Mouse (Mus musculus): Measurements from ENCODE around the gene Bex6. TPM values are rescaled to one million over a fixed set of nuclear protein-coding genes. Genes with fewer than 3 reads are reported as not detected.
A peak's percentile ranks its signal among the peaks of the same experiment; 100 is the strongest.

Bex6 gene
- polyA plus RNA-seq, 1 experiment from 2014 or later, result not detected

DNA sequence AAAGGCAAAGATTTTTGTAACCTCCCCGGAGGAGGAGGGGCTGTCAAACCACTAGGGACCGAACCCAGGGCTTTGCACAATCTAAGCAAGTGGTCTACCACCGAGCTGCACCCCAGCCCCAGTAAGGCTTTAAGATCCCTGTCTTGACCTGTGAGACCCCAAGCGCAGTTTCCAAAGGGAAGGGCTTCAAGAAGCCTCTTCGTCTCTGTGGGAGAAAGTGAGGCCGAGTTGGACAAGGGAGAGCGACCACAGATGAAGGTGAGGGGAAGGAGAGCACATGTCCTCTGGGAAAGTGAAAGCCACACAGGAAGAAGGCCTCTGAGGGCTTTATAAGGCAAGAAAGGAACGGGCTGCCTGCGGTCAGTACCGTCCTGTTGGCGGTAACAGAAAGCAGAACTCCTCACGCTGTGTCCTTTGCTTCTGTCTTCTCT is 10.4 kb downstream of the Bex6 start:
- Histone ChIP-seq H3K4me2 (replicated peaks; ENCODE audit: low read depth, low read length) (no peak overlapping the region), H3K36me3 (ENCODE audit: control insufficient read depth, insufficient read depth, low read length) (no peaks in the 10 kb centered on the region), H3K9me3 (ENCODE audit: control insufficient read depth, low read length) (no peaks in the 10 kb centered on the region), H3K27ac (ENCODE audit: low read depth, low read length) (no peak overlapping the region), H3K4me3 (ENCODE audit: low read depth, low read length) (no peak overlapping the region), H3K27me3 (ENCODE audit: control insufficient read depth, insufficient read depth, low read length) (no peaks in the 10 kb centered on the region), H3K9ac (ENCODE audit: low read depth, low read length) (no peak overlapping the region), H3K4me1 (replicated peaks; ENCODE audit: control insufficient read depth, insufficient read depth, low read length) (no peaks in the 10 kb centered on the region)
- DNase-seq (ENCODE audit: low spot score) (no peak), ATAC-seq (ENCODE audit: low FRiP score) (no peak)
- WGBS, result 61% methylated on average over 12 of the region's 12 CpGs

DNA sequence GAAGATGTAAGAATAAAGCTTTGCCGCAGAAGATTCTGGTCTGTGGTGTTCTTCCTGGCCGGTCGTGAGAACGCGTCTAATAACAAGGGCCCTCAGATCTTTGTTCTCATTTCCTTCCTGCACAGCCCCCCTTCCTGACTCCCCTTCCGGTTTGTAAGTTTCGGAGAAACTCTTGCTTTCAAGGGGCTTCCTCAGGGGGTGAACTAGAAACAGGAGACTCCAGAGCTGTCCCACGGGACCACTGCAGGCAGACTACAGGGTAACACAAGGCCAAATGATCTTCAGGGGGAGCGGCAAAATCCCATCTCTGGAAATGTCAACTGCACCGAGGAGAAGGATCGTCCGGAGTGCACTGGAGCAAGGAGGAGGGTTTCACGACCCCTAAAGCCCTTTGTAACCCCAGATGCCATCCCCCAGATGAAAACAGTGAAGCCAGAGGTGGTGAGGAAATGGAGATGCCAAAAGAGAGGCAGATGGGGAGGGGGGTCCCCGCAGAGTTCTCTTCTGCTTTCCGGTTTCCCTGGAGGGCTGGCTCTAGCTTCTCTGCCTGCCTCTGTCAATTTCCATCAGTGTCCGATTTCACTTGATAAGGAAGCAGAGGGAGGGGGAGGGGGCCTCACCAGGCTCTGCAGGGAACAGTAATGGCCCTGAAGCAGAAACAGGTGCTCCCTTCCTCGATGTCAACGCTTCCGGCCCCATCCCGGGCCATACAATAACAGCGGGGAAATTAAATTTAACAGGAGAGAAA is 20.8 kb downstream of the Bex6 start:
- Histone ChIP-seq H3K9me3 (ENCODE audit: control insufficient read depth, low read length) (no peaks in the 10 kb centered on the region), H3K4me1 (replicated peaks; ENCODE audit: control insufficient read depth, insufficient read depth, low read length) (no peaks in the 10 kb centered on the region; the same call in 1 of the 2 replicates), H3K36me3 (ENCODE audit: control insufficient read depth, insufficient read depth, low read length) (no peaks in the 10 kb centered on the region), H3K9ac (ENCODE audit: low read depth, low read length) (0 out of 2 replicates have a peak overlapping the region, but pooled peaks have one; percentile 15), H3K4me2 (replicated peaks; ENCODE audit: low read depth, low read length) (no peak overlapping the region), H3K27ac (ENCODE audit: low read depth, low read length) (peak overlapping the region; percentile 51), H3K27me3 (ENCODE audit: control insufficient read depth, insufficient read depth, low read length) (no peaks in the 10 kb centered on the region), H3K4me3 (ENCODE audit: low read depth, low read length) (no peak overlapping the region)
- ATAC-seq (ENCODE audit: low FRiP score), result peak; percentile 45; the same call in 1 of the 2 replicates
- 53% methylated on average over 21 of the region's 21 CpGs for WGBS
- peak; percentile 63 for DNase-seq (ENCODE audit: low spot score)

DNA sequence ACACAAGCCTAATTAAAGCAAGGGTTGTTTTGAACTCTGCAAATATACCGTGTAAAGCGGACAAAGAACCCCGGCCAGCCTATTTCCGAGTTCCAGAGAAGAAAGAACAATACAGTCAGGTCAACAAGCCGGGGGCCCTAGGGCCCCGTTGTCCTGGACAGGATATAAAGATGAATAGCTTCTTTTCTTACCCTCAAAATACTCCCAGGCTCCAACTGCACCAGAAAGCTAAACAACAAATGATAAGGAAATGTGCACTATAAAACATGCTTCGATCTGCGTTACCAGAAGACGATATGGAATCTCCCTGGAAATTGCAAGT is 21.3 kb downstream of the Bex6 start:
- 0 out of 2 replicates have a peak overlapping the region, but pooled peaks have one; percentile 13 for H3K27ac ChIP-seq (ENCODE audit: low read depth, low read length)
- WGBS, result 51% methylated on average over 9 of the region's 9 CpGs
- no peak overlapping the region for H3K9ac ChIP-seq (ENCODE audit: low read depth, low read length)
- no peaks in the 10 kb centered on the region for H3K9me3 ChIP-seq (ENCODE audit: control insufficient read depth, low read length)
- H3K4me3 ChIP-seq (ENCODE audit: low read depth, low read length), result no peak overlapping the region
- H3K27me3 ChIP-seq (ENCODE audit: control insufficient read depth, insufficient read depth, low read length), result no peaks in the 10 kb centered on the region
- no peaks in the 10 kb centered on the region; the same call in 1 of the 2 replicates for H3K4me1 ChIP-seq (replicated peaks; ENCODE audit: control insufficient read depth, insufficient read depth, low read length)
- DNase-seq (ENCODE audit: low spot score) (no peak), ATAC-seq (ENCODE audit: low FRiP score) (no peak)
- no peaks in the 10 kb centered on the region for H3K36me3 ChIP-seq (ENCODE audit: control insufficient read depth, insufficient read depth, low read length)
- H3K4me2 ChIP-seq (replicated peaks; ENCODE audit: low read depth, low read length), result no peak overlapping the region

DNA sequence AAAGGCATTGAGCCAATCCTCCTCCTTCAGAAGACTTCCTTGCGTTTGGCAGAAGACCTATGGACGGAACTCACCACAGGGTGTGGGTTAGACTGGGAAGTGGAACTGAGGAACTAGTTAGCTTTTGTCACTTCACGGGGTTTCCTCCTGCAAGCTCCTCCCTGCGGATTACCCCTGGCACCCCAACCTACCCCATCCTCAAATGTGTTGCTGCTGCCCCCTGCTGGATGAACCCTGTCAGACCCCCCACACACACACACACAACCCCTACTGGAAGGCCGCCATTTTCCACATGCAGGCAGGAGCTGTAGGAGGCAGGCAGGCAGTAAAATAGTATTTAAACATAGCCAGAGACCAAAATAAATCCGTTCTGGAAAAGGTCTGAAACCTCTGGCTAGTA is 23.1 kb downstream of the Bex6 start:
- H3K27me3 ChIP-seq (ENCODE audit: control insufficient read depth, insufficient read depth, low read length), result no peaks in the 10 kb centered on the region
- H3K9ac ChIP-seq (ENCODE audit: low read depth, low read length), result no peak overlapping the region
- DNase-seq (ENCODE audit: low spot score) (no peak), ATAC-seq (ENCODE audit: low FRiP score) (no peak)
- 83% methylated on average over 6 of the region's 6 CpGs for WGBS
- no peak overlapping the region for H3K4me2 ChIP-seq (replicated peaks; ENCODE audit: low read depth, low read length)
- no peaks in the 10 kb centered on the region for H3K36me3 ChIP-seq (ENCODE audit: control insufficient read depth, insufficient read depth, low read length)
- no peak overlapping the region for H3K4me3 ChIP-seq (ENCODE audit: low read depth, low read length)
- no peaks in the 10 kb centered on the region for H3K9me3 ChIP-seq (ENCODE audit: control insufficient read depth, low read length)
- no peaks in the 10 kb centered on the region; the same call in 1 of the 2 replicates for H3K4me1 ChIP-seq (replicated peaks; ENCODE audit: control insufficient read depth, insufficient read depth, low read length)
- H3K27ac ChIP-seq (ENCODE audit: low read depth, low read length), result no peak overlapping the region

DNA sequence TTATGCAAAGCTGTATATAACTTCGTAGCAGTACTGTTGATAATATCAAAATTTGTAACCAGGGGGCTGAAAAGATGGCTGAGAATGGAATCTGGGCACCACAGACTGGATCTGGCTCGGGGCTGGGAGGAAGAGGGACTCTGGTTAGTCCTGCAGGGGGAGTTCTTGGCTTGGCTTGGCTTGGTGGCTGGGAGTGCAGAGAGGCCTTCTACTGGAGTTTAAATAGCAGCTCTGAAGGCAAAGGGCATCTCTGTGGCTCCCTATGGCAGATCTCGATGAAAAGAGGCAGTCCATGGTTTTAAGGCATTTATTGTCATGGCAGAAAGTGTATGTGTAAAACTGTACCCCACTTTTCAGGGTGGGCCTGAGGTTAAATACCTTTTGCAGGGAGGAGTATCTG is 25.3 kb downstream of the Bex6 start:
- 61% methylated on average over 3 of the region's 3 CpGs for WGBS
- no peak overlapping the region for H3K9ac ChIP-seq (ENCODE audit: low read depth, low read length)
- no peak overlapping the region for H3K4me2 ChIP-seq (replicated peaks; ENCODE audit: low read depth, low read length)
- no peaks in the 10 kb centered on the region for H3K36me3 ChIP-seq (ENCODE audit: control insufficient read depth, insufficient read depth, low read length)
- no peaks in the 10 kb centered on the region; the same call in 1 of the 2 replicates for H3K4me1 ChIP-seq (replicated peaks; ENCODE audit: control insufficient read depth, insufficient read depth, low read length)
- no peaks in the 10 kb centered on the region for H3K27me3 ChIP-seq (ENCODE audit: control insufficient read depth, insufficient read depth, low read length)
- no peak for DNase-seq (ENCODE audit: low spot score)
- ATAC-seq (ENCODE audit: low FRiP score), result no peak
- H3K9me3 ChIP-seq (ENCODE audit: control insufficient read depth, low read length), result no peaks in the 10 kb centered on the region
- no peak overlapping the region for H3K4me3 ChIP-seq (ENCODE audit: low read depth, low read length)
- no peak overlapping the region for H3K27ac ChIP-seq (ENCODE audit: low read depth, low read length)

DNA sequence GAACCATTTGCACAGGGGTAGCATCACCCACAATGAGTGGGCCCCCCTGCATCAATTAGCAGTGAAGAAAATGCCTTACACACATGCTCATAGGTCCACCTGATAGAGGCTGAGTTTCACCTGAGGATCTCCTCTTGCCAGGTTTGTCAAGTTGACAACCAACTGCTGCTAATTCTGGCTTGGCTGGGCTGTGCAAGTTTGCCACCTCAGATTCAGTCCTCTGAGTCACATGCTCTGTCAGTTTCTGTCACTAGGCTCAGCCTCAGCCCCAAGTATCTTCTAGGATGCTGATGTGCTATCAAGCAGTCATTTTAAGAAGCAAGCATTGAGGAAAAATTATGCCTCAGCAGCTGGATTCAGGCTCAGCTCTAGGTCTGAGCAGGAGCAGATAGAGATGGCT is 34.5 kb downstream of the Bex6 start:
- Histone ChIP-seq H3K9ac (ENCODE audit: low read depth, low read length) (no peak overlapping the region), H3K36me3 (ENCODE audit: control insufficient read depth, insufficient read depth, low read length) (no peaks in the 10 kb centered on the region), H3K9me3 (ENCODE audit: control insufficient read depth, low read length) (no peaks in the 10 kb centered on the region), H3K4me3 (ENCODE audit: low read depth, low read length) (no peak overlapping the region), H3K27ac (ENCODE audit: low read depth, low read length) (no peak overlapping the region), H3K4me2 (replicated peaks; ENCODE audit: low read depth, low read length) (no peak overlapping the region), H3K4me1 (replicated peaks; ENCODE audit: control insufficient read depth, insufficient read depth, low read length) (no peaks in the 10 kb centered on the region), H3K27me3 (ENCODE audit: control insufficient read depth, insufficient read depth, low read length) (no peaks in the 10 kb centered on the region)
- ATAC-seq (ENCODE audit: low FRiP score) (no peak), DNase-seq (ENCODE audit: low spot score) (no peak)

DNA sequence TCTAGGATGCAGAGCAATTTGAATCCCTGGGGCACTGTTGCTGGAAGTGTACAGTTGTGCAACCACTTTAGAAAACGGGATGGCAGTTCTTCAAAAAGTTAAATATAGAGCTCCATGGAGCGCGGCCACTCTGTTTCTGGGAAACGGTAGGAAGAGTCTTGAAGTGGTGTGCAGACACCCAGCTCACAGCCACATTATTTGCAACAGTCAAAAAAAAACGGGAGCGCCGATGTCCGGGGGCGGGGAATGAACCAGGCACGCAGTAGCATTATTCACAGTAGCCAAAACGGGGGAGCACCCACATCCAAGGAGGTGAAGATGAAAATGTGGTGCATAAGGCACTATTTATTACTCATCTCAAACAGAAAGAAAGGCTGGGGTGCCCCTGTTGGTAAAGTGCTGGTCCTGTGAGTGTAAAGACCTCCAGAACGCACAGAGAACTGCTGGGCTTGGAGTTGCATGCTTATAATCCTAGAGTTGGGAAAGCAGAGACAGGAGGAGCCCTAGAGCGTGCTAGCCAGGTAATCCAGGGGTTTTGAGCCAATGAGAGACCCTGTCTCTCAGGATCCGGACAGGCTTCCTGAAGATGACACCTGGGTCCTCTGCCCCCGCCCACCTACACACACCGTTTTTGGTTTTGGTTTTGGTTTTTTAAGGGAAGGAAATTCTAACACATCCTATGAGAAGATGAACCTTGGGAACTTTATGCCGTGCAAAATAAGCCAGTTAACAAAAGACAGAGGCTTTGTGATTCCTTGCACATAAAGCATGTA is 35.4 kb downstream of the Bex6 start:
- Histone ChIP-seq H3K4me3 (ENCODE audit: low read depth, low read length) (no peak overlapping the region), H3K4me1 (replicated peaks; ENCODE audit: control insufficient read depth, insufficient read depth, low read length) (no peaks in the 10 kb centered on the region), H3K27me3 (ENCODE audit: control insufficient read depth, insufficient read depth, low read length) (no peaks in the 10 kb centered on the region), H3K36me3 (ENCODE audit: control insufficient read depth, insufficient read depth, low read length) (no peaks in the 10 kb centered on the region), H3K27ac (ENCODE audit: low read depth, low read length) (no peak overlapping the region), H3K9ac (ENCODE audit: low read depth, low read length) (no peak overlapping the region), H3K9me3 (ENCODE audit: control insufficient read depth, low read length) (no peaks in the 10 kb centered on the region), H3K4me2 (replicated peaks; ENCODE audit: low read depth, low read length) (no peak overlapping the region)
- 84% methylated on average over 17 of the region's 17 CpGs for WGBS
- DNase-seq (ENCODE audit: low spot score) (no peak), ATAC-seq (ENCODE audit: low FRiP score) (no peak)

DNA sequence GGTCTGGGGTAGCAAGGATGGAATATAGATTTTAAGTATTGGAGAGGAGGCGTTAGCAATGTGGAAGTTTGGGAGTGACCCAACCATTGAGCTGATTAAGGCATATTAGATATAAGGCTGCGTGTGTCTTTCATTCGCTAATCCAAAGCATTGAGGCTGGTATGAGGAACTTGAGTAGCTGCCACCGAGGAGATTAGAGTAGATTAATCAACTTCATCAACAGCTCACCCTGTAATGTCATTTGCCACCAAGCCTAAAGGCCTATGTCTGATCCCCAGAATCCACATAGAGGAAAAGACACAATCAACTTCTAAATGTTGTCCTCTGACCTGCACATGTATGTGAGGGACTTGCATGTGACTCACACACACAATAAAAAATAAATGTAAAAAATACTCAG is 42.2 kb downstream of the Bex6 start:
- no peak overlapping the region for H3K4me2 ChIP-seq (replicated peaks; ENCODE audit: low read depth, low read length)
- no peaks in the 10 kb centered on the region for H3K4me1 ChIP-seq (replicated peaks; ENCODE audit: control insufficient read depth, insufficient read depth, low read length)
- 87% methylated on average over 4 of the region's 4 CpGs for WGBS
- ATAC-seq (ENCODE audit: low FRiP score) (no peak), DNase-seq (ENCODE audit: low spot score) (no peak)
- H3K27me3 ChIP-seq (ENCODE audit: control insufficient read depth, insufficient read depth, low read length), result no peaks in the 10 kb centered on the region
- H3K9ac ChIP-seq (ENCODE audit: low read depth, low read length), result no peak overlapping the region
- H3K4me3 ChIP-seq (ENCODE audit: low read depth, low read length), result no peak overlapping the region
- no peaks in the 10 kb centered on the region for H3K36me3 ChIP-seq (ENCODE audit: control insufficient read depth, insufficient read depth, low read length)
- no peaks in the 10 kb centered on the region for H3K9me3 ChIP-seq (ENCODE audit: control insufficient read depth, low read length)
- no peak overlapping the region for H3K27ac ChIP-seq (ENCODE audit: low read depth, low read length)

DNA sequence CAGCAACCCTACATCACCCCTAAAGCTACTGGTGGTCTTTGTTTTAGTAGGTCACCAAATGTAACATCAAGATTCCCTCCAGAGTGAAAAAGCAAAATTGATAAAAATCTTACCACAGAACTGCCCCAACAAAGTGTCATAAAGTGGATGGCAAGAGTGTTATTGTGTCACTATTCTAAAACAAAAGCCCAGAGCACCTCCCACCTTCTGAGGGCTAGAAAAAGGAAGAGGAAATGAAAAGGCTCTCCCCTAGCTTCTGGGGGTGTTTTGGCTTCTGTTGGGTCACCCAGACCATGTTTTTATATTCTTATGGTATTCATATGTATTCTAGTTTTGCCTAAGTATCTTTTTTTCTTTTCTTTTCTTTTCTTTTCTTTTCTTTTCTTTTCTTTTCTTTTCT is 42.8 kb downstream of the Bex6 start:
- Histone ChIP-seq H3K9ac (ENCODE audit: low read depth, low read length) (no peak overlapping the region), H3K4me3 (ENCODE audit: low read depth, low read length) (no peak overlapping the region), H3K9me3 (ENCODE audit: control insufficient read depth, low read length) (no peaks in the 10 kb centered on the region), H3K27me3 (ENCODE audit: control insufficient read depth, insufficient read depth, low read length) (no peaks in the 10 kb centered on the region), H3K4me1 (replicated peaks; ENCODE audit: control insufficient read depth, insufficient read depth, low read length) (no peaks in the 10 kb centered on the region), H3K4me2 (replicated peaks; ENCODE audit: low read depth, low read length) (no peak overlapping the region), H3K27ac (ENCODE audit: low read depth, low read length) (no peak overlapping the region), H3K36me3 (ENCODE audit: control insufficient read depth, insufficient read depth, low read length) (no peaks in the 10 kb centered on the region)
- DNase-seq (ENCODE audit: low spot score), result no peak
- ATAC-seq (ENCODE audit: low FRiP score), result no peak
